Mouse (Mus musculus) embryonic facial prominence, embryonic 13.5 days (tissue): ENCODE measurements at regions not wholly inside any gene's neighbourhood (a gene's known extent, or its start where the extent isn't known, plus 50 kb on each side); places are given as distances from the start of the nearest gene placed in this dataset.

Experiments
- ATAC-seq: fragments of 200-750 bp; cut with Nextera tagmentation; 2 replicates; pipeline ENCODE4 v1.8.0; 2017; ENCODE audit warnings: low read depth; ENCODE audit not compliant: insufficient number of reproducible peaks, insufficient read depth, low FRiP score, low TSS enrichment
- H3K27ac ChIP-seq: fragments of 300-500 bp; sonication (generic); 2 replicates; pipeline ENCODE4 v1.5.1; 2015; ENCODE audit warnings: moderate library complexity, mild to moderate bottlenecking, inconsistent platforms
- H3K27me3 ChIP-seq: fragments of 300-500 bp; sonication (generic); 2 replicates; pipeline ENCODE4 v1.6.1; 2015; ENCODE audit warnings: mild to moderate bottlenecking, inconsistent platforms
- H3K36me3 ChIP-seq: fragments of 300-500 bp; sonication (generic); 2 replicates; pipeline ENCODE4 v1.6.1; 2015; ENCODE audit warnings: mild to moderate bottlenecking, inconsistent platforms
- H3K4me1 ChIP-seq: fragments of 300-500 bp; sonication (generic); 2 replicates; pipeline ENCODE4 v1.6.1; 2015; ENCODE audit warnings: inconsistent platforms
- H3K4me2 ChIP-seq: fragments of 300-500 bp; sonication (generic); 2 replicates; pipeline ENCODE4 v1.6.1; 2015; ENCODE audit warnings: moderate library complexity, mild to moderate bottlenecking, inconsistent platforms
- H3K4me3 ChIP-seq: fragments of 300-500 bp; sonication (generic); 2 replicates; pipeline ENCODE4 v1.5.1; 2015; ENCODE audit warnings: mild to moderate bottlenecking, inconsistent platforms
- H3K9ac ChIP-seq: fragments of 300-500 bp; sonication (generic); 2 replicates; pipeline ENCODE4 v1.6.1; 2015; ENCODE audit warnings: mild to moderate bottlenecking, inconsistent platforms
- H3K9me3 ChIP-seq: fragments of 300-500 bp; sonication (generic); 2 replicates; pipeline ENCODE4 v1.6.1; 2016; ENCODE audit warnings: inconsistent platforms
- WGBS: fragments of 180-500 bp; shearing (Covaris S2); methylation state at CpG from one replicate; pipeline ENCODE4 v1.1.7; 2015; ENCODE audit warnings: mixed read lengths; 5-methylcytosine and 5-hydroxymethylcytosine counted together

- peaks cover 10% of the 10 kb centered on the region for H3K4me1 ChIP-seq
- H3K27me3 ChIP-seq: no peaks in the 10 kb centered on the region
- no peak overlapping the region for H3K9ac ChIP-seq
- H3K4me3 ChIP-seq: no peak overlapping the region
- 70% methylated on average over 1 of the region's 1 CpGs for WGBS
- no peak overlapping the region for H3K4me2 ChIP-seq
- no peaks in the 10 kb centered on the region for H3K9me3 ChIP-seq
- H3K36me3 ChIP-seq: no peaks in the 10 kb centered on the region
- H3K27ac ChIP-seq: no peak overlapping the region
- ATAC-seq: no peak
Measured at GRCm38 (mm10) chr1:186501726-186502125, 204.1 kb downstream of the Tgfb2 start.

GRCm38 (mm10) chr1:186497872-186498271 lies 207.9 kb downstream of the Tgfb2 start:
- WGBS: 62% methylated on average over 1 of the region's 1 CpGs
- H3K4me2 ChIP-seq: no peak overlapping the region
- ATAC-seq: no peak

GRCm38 (mm10) chr1:186497333-186497732 lies 208.5 kb downstream of the Tgfb2 start:
- no peaks in the 10 kb centered on the region for H3K9me3 ChIP-seq
- no peak overlapping the region for H3K9ac ChIP-seq
- H3K27ac ChIP-seq: no peak overlapping the region
- ATAC-seq: no peak
- no peaks in the 10 kb centered on the region for H3K36me3 ChIP-seq
- H3K4me2 ChIP-seq: no peak overlapping the region
- WGBS: 77% methylated on average over 2 of the region's 2 CpGs
- no peaks in the 10 kb centered on the region for H3K27me3 ChIP-seq
- no peak overlapping the region for H3K4me3 ChIP-seq
- no peaks in the 10 kb centered on the region; the same call in none of the 2 replicates for H3K4me1 ChIP-seq

More at GRCm38 (mm10) chr1:186497872-186498271, 207.9 kb downstream of the Tgfb2 start:
- Histone ChIP-seq H3K4me3 (no peak overlapping the region), H3K36me3 (no peaks in the 10 kb centered on the region), H3K27me3 (no peaks in the 10 kb centered on the region), H3K9me3 (no peaks in the 10 kb centered on the region), H3K9ac (no peak overlapping the region), H3K27ac (no peak overlapping the region), H3K4me1 (no peaks in the 10 kb centered on the region; the same call in none of the 2 replicates)

GRCm38 (mm10) chr1:186494411-186494783 lies 211.4 kb downstream of the Tgfb2 start:
- no peaks in the 10 kb centered on the region for H3K36me3 ChIP-seq
- H3K9me3 ChIP-seq: no peaks in the 10 kb centered on the region
- no peak overlapping the region for H3K27ac ChIP-seq
- no peak overlapping the region for H3K9ac ChIP-seq
- no peak overlapping the region for H3K4me2 ChIP-seq
- H3K4me1 ChIP-seq: no peaks in the 10 kb centered on the region; the same call in none of the 2 replicates
- no peaks in the 10 kb centered on the region for H3K27me3 ChIP-seq
- no peak overlapping the region for H3K4me3 ChIP-seq
- ATAC-seq: no peak
- WGBS: 79% methylated on average over 5 of the region's 5 CpGs

GRCm38 (mm10) chr1:186493664-186494410 lies 212.0 kb downstream of the Tgfb2 start:
- Histone ChIP-seq H3K27me3 (no peaks in the 10 kb centered on the region), H3K9ac (no peak overlapping the region), H3K4me1 (no peaks in the 10 kb centered on the region; the same call in none of the 2 replicates), H3K9me3 (no peaks in the 10 kb centered on the region), H3K27ac (no peak overlapping the region), H3K4me3 (no peak overlapping the region), H3K4me2 (no peak overlapping the region), H3K36me3 (no peaks in the 10 kb centered on the region)
- ATAC-seq: no peak
- WGBS: 61% methylated on average over 14 of the region's 14 CpGs

- Histone ChIP-seq H3K27ac (no peak overlapping the region), H3K36me3 (no peaks in the 10 kb centered on the region), H3K27me3 (no peaks in the 10 kb centered on the region), H3K4me3 (no peak overlapping the region), H3K9ac (no peak overlapping the region), H3K4me2 (no peak overlapping the region), H3K4me1 (peaks cover 19% of the 10 kb centered on the region), H3K9me3 (no peaks in the 10 kb centered on the region)
- no peak for ATAC-seq
- 47% methylated on average over 8 of the region's 8 CpGs for WGBS
Measured at GRCm38 (mm10) chr1:186482177-186482576, 223.6 kb downstream of the Tgfb2 start.

GRCm38 (mm10) chr1:186480019-186480418 lies 225.8 kb downstream of the Tgfb2 start:
- Histone ChIP-seq H3K36me3 (no peaks in the 10 kb centered on the region), H3K4me2 (no peak overlapping the region), H3K27me3 (no peaks in the 10 kb centered on the region), H3K4me3 (no peak overlapping the region), H3K9ac (no peak overlapping the region), H3K4me1 (peaks cover 10% of the 10 kb centered on the region; the same call in 1 of the 2 replicates), H3K9me3 (no peaks in the 10 kb centered on the region), H3K27ac (no peak overlapping the region)
- 88% methylated on average over 1 of the region's 1 CpGs for WGBS
- ATAC-seq: no peak

GRCm38 (mm10) chr1:186478428-186479238 lies 227.2 kb downstream of the Tgfb2 start:
- ATAC-seq: no peak
- Histone ChIP-seq H3K36me3 (no peaks in the 10 kb centered on the region), H3K9ac (no peak overlapping the region), H3K4me2 (no peak overlapping the region), H3K4me1 (peaks cover 10% of the 10 kb centered on the region; the same call in 1 of the 2 replicates), H3K27ac (no peak overlapping the region), H3K9me3 (no peaks in the 10 kb centered on the region), H3K4me3 (no peak overlapping the region), H3K27me3 (no peaks in the 10 kb centered on the region)
- WGBS: 55% methylated on average over 8 of the region's 8 CpGs

- Histone ChIP-seq H3K27ac (no peak overlapping the region), H3K9me3 (no peaks in the 10 kb centered on the region), H3K36me3 (no peaks in the 10 kb centered on the region), H3K9ac (no peak overlapping the region), H3K4me3 (no peak overlapping the region), H3K4me2 (no peak overlapping the region), H3K27me3 (no peaks in the 10 kb centered on the region), H3K4me1 (0 out of 2 replicates have a peak, but pooled peaks cover 10% of the 10 kb centered on the region)
- 50% methylated on average over 2 of the region's 2 CpGs for WGBS
- no peak for ATAC-seq
Measured at GRCm38 (mm10) chr1:186474844-186475243, 230.9 kb downstream of the Tgfb2 start.

GRCm38 (mm10) chr1:186474385-186474784 lies 231.4 kb downstream of the Tgfb2 start:
- no peak overlapping the region for H3K9ac ChIP-seq
- H3K27ac ChIP-seq: no peak overlapping the region
- H3K27me3 ChIP-seq: no peaks in the 10 kb centered on the region
- no peaks in the 10 kb centered on the region for H3K9me3 ChIP-seq
- no peak overlapping the region for H3K4me2 ChIP-seq
- 45% methylated on average over 1 of the region's 1 CpGs for WGBS
- H3K4me1 ChIP-seq: 0 out of 2 replicates have a peak, but pooled peaks cover 10% of the 10 kb centered on the region
- ATAC-seq: no peak
- no peak overlapping the region for H3K4me3 ChIP-seq
- H3K36me3 ChIP-seq: no peaks in the 10 kb centered on the region

- no peak overlapping the region for H3K27ac ChIP-seq
- ATAC-seq: no peak
- WGBS: 71% methylated on average over 10 of the region's 10 CpGs
Measured at GRCm38 (mm10) chr1:186472955-186473354, 232.8 kb downstream of the Tgfb2 start.

GRCm38 (mm10) chr1:186465526-186465925 lies 240.3 kb downstream of the Tgfb2 start:
- no peaks in the 10 kb centered on the region for H3K36me3 ChIP-seq
- no peak for ATAC-seq
- no peak overlapping the region for H3K9ac ChIP-seq
- no peaks in the 10 kb centered on the region for H3K9me3 ChIP-seq
- no peak overlapping the region for H3K4me2 ChIP-seq
- H3K27me3 ChIP-seq: no peaks in the 10 kb centered on the region
- H3K4me3 ChIP-seq: no peak overlapping the region
- WGBS: 85% methylated on average over 5 of the region's 5 CpGs
- no peaks in the 10 kb centered on the region for H3K4me1 ChIP-seq
- H3K27ac ChIP-seq: no peak overlapping the region

More at GRCm38 (mm10) chr1:186472955-186473354, 232.8 kb downstream of the Tgfb2 start:
- Histone ChIP-seq H3K4me1 (0 out of 2 replicates have a peak, but pooled peaks cover 6% of the 10 kb centered on the region), H3K4me2 (no peak overlapping the region), H3K4me3 (no peak overlapping the region), H3K27me3 (no peaks in the 10 kb centered on the region), H3K9ac (no peak overlapping the region), H3K36me3 (no peaks in the 10 kb centered on the region), H3K9me3 (no peaks in the 10 kb centered on the region)
